Mouse (Mus musculus) spleen, embryonic (tissue): ENCODE data around the gene Nf2.

ENCODE experiments used
- CTCF ChIA-PET: fragments of 350-600 bp; sonication (Branson Sonifier 250); formaldehyde crosslinking; loops from one replicate; lab custom pipeline; 2022; lab: Charles Lee

The Nf2 gene

GRCm38 (mm10) chr11:4754036-4754435 lies 95.3 kb downstream of the Nf2 start:
- CTCF ChIA-PET: no interaction called here

GRCm38 (mm10) chr11:4752836-4753235 lies 96.5 kb downstream of the Nf2 start:
- CTCF ChIA-PET: no interaction called here

GRCm38 (mm10) chr11:4750263-4750662 lies 99.1 kb downstream of the Nf2 start:
- CTCF ChIA-PET: interaction anchor here (0.5 kb wide), 1 partner anchor 498 kb away, joined by 3 read pairs; no protein-coding TSS in a partner anchor

GRCm38 (mm10) chr11:4747285-4747684 lies 102.1 kb downstream of the Nf2 start:
- CTCF ChIA-PET: no interaction called here

GRCm38 (mm10) chr11:4746733-4747132 lies 102.6 kb downstream of the Nf2 start, which contains the start of gene Cabp7:
Gene Cabp7, minus strand, starts transcription at chr11:4746778.
- CTCF ChIA-PET: no interaction called here

GRCm38 (mm10) chr11:4745969-4746368 lies 103.4 kb downstream of the Nf2 start:
- CTCF ChIA-PET: no interaction called here

- CTCF ChIA-PET: no interaction called here
These were observed 104.6 kb downstream of the Nf2 start for GRCm38 (mm10) chr11:4744691-4745090.

- CTCF ChIA-PET: no interaction called here
These were observed 108.6 kb downstream of the Nf2 start for GRCm38 (mm10) chr11:4740785-4741184.

GRCm38 (mm10) chr11:4738719-4739118 lies 110.6 kb downstream of the Nf2 start:
- CTCF ChIA-PET: no interaction called here

- CTCF ChIA-PET: no interaction called here
These were observed 111.7 kb downstream of the Nf2 start for GRCm38 (mm10) chr11:4737682-4738081.

- CTCF ChIA-PET: no interaction called here
These were observed 113.0 kb downstream of the Nf2 start for GRCm38 (mm10) chr11:4736355-4736754.

GRCm38 (mm10) chr11:4734179-4734578 lies 115.2 kb downstream of the Nf2 start:
- CTCF ChIA-PET: no interaction called here

- CTCF ChIA-PET: interaction anchor here (0.6 kb wide), 1 partner anchor 71 kb away, joined by 5 read pairs; no protein-coding TSS in a partner anchor
These were observed 117.6 kb downstream of the Nf2 start for GRCm38 (mm10) chr11:4731781-4732180.

GRCm38 (mm10) chr11:4730913-4731312 lies 118.4 kb downstream of the Nf2 start:
- CTCF ChIA-PET: no interaction called here

GRCm38 (mm10) chr11:4730096-4730495 lies 119.2 kb downstream of the Nf2 start:
- CTCF ChIA-PET: no interaction called here

- CTCF ChIA-PET: no interaction called here
These were observed 119.7 kb downstream of the Nf2 start for GRCm38 (mm10) chr11:4729603-4730002.

GRCm38 (mm10) chr11:4721728-4722127 lies 127.6 kb downstream of the Nf2 start:
- CTCF ChIA-PET: no interaction called here

- CTCF ChIA-PET: no interaction called here
These were observed 128.3 kb downstream of the Nf2 start for GRCm38 (mm10) chr11:4720900-4721580.

GRCm38 (mm10) chr11:4720393-4720792 lies 128.9 kb downstream of the Nf2 start:
- CTCF ChIA-PET: no interaction called here

- CTCF ChIA-PET: no interaction called here
These were observed 129.4 kb downstream of the Nf2 start for GRCm38 (mm10) chr11:4719961-4720360.

- CTCF ChIA-PET: no interaction called here
These were observed 130.8 kb downstream of the Nf2 start for GRCm38 (mm10) chr11:4718548-4718947.

- CTCF ChIA-PET: no interaction called here
These were observed 132.7 kb downstream of the Nf2 start for GRCm38 (mm10) chr11:4716530-4717236.
